Mouse (Mus musculus): ENCODE measurements around the gene Eif2b1.
A peak's percentile ranks its signal among the peaks of the same experiment; 100 is the strongest.

The Eif2b1 gene

GRCm38 (mm10) chr5:124578633-124579317 is at the start of gene Eif2b1, which contains the start of gene Gtf2h3:
Gene Eif2b1, minus strand, starts transcription at chr5:124579131.
Gene Gtf2h3, plus strand, starts transcription at chr5:124579140.
- TF ChIP-seq GATA4 (IDR thresholded peaks at IDR 0.05; ENCODE audit: insufficient replicate concordance, low read length), result peak; percentile 68; the same call in 1 of the 2 replicates

DNA sequence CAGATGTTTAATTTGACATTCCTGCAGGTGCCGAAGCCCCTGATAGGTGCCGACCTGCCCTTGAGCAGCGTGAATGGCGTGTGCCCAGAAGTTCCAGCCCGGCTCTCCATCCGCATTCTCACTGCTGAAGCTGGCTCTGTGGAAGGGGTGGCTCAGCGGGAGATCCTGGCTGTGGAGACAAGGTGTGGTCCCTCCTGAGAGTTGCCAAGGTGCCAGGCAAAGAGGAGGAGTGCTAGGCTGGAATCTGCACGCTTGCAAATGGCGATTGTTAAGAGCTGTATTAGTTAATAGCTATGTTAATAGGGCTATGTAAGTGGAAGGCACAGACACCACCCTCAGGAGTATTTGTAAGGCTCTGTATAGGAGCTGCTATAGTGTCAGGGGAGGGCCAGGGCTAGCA is 45.4 kb upstream of the Eif2b1 start:
- TF ChIP-seq GATA4 (IDR thresholded peaks at IDR 0.05; ENCODE audit: insufficient replicate concordance, low read length), result no peak

- no peak for TF ChIP-seq GATA4 (IDR thresholded peaks at IDR 0.05; ENCODE audit: insufficient replicate concordance, low read length)
Measured at GRCm38 (mm10) chr5:124622890-124623289, 44.0 kb upstream of the Eif2b1 start.

GRCm38 (mm10) chr5:124621362-124621761 is 42.4 kb upstream of the Eif2b1 start:
- no peak for TF ChIP-seq GATA4 (IDR thresholded peaks at IDR 0.05; ENCODE audit: insufficient replicate concordance, low read length)

GRCm38 (mm10) chr5:124618711-124619110 is 39.8 kb upstream of the Eif2b1 start:
- TF ChIP-seq GATA4 (IDR thresholded peaks at IDR 0.05; ENCODE audit: insufficient replicate concordance, low read length), result no peak

- TF ChIP-seq GATA4 (IDR thresholded peaks at IDR 0.05; ENCODE audit: insufficient replicate concordance, low read length), result no peak
Measured at GRCm38 (mm10) chr5:124614709-124615108, 35.8 kb upstream of the Eif2b1 start.

DNA sequence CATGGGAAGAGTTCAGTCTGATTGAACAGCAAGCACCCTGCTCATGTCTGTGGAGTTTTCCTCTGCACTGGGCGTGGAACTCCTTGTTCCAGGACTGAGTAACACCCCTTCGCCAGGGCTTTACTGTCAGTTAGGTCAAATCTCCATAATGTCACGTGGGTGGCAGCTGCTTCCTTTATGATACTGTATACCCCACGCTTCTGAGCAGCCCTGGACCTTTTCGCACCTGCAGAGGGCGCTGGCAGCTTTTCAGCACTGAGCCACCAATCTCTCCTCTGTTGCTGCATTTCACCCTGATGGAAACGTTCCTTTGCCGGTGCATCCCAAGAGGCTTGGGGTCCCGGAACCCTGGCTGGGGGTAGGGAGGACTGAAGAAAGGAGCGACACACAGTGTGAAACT is 32.0 kb upstream of the Eif2b1 start:
- no peak for TF ChIP-seq GATA4 (IDR thresholded peaks at IDR 0.05; ENCODE audit: insufficient replicate concordance, low read length)

GRCm38 (mm10) chr5:124605041-124605622 is 26.2 kb upstream of the Eif2b1 start:
- peak; percentile 96 for TF ChIP-seq GATA4 (IDR thresholded peaks at IDR 0.05; ENCODE audit: insufficient replicate concordance, low read length)

- no peak for TF ChIP-seq GATA4 (IDR thresholded peaks at IDR 0.05; ENCODE audit: insufficient replicate concordance, low read length)
Measured at GRCm38 (mm10) chr5:124604296-124604695, 25.4 kb upstream of the Eif2b1 start.

DNA sequence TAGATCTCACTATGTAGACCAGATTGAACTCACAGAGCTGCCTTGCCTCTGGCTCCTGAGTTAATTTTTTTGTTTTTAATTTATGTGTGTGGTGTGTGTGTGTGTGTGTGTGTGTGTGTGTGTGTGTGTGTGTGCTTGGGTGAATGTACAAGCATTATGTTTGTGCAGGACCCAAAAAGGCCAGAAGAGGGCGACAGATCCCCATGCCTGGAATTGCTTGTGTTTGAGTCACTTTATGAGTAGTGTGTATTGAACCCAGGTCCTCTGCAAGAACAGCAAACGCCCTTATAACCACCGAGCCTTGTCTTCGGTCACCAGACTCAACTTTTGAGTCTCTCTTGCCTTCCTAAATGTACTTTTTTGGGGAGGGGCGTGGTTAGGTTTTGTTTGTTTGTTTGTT is 23.4 kb upstream of the Eif2b1 start:
- no peak for TF ChIP-seq GATA4 (IDR thresholded peaks at IDR 0.05; ENCODE audit: insufficient replicate concordance, low read length)

DNA sequence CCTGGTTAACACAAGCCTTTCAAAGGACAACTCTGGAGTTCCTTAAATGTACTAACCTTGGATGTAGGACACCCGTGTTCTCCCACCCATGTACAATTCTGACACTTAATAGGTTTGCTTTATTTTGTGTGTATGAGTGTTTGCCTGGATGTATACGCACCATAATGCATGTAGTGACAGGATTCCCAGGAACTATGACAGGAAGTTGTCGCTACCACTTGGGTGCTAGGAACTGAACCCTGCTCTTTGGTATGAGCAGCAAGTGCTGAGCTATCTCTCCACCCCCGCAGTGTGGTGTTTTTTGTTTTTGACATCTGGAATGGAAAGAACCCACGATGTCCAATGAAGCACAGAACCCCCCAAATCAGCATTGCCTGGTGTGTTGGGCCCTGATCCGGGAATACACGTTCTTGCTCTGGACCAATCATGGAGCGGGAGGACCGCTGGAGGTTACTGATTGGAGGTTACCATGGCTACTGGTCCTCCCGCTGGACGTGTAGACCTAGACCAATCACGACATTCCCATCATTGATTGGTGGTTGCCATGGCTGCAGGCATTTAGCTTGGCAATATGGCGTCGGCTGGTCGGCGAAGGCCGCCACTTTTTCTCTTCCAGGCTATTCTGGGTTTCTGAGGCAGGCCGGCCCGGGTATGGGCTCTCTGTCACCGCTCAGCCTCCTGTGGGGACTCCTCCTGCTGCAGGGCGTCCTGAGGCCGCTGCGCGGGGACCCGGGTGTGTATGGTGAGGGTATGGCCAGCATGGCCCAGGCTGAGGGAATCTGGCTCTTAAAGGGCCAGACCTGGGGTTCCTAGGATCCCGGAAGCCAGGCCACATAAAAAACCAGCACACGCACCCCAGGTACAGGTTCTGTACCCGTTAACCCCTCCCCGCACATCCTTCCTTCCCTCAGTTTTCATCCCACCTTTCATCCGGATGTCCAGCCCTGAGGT is 19.6 kb upstream of the Eif2b1 start:
- no peak for TF ChIP-seq GATA4 (IDR thresholded peaks at IDR 0.05; ENCODE audit: insufficient replicate concordance, low read length)

GRCm38 (mm10) chr5:124592768-124593167 is 13.8 kb upstream of the Eif2b1 start:
- TF ChIP-seq GATA4 (IDR thresholded peaks at IDR 0.05; ENCODE audit: insufficient replicate concordance, low read length), result no peak

DNA sequence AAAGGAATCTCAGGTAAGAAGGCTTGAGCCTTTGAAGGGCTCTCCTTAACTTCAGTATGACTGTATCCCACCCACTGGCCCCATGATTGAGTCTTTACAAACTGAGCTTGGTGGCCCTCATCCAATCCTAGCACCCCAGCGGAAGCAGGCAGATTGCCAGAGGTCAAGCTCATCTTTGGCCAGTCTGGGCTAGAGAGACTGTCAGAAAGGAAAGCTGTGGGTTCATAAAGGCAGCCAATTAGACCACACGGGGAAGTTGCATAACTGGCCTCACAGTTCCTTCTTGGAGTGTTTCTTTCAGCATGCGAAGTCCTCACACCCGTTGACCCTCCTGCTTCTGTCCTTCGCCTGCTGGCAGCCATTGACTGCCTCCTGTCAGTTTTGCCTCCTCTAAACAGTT is 3.6 kb upstream of the Eif2b1 start:
- no peak for TF ChIP-seq GATA4 (IDR thresholded peaks at IDR 0.05; ENCODE audit: insufficient replicate concordance, low read length)

- TF ChIP-seq GATA4 (IDR thresholded peaks at IDR 0.05; ENCODE audit: insufficient replicate concordance, low read length), result no peak
Measured at GRCm38 (mm10) chr5:124575467-124575866, 3.5 kb downstream of the Eif2b1 start.

GRCm38 (mm10) chr5:124571068-124571467 is 7.9 kb downstream of the Eif2b1 start:
- no peak for TF ChIP-seq GATA4 (IDR thresholded peaks at IDR 0.05; ENCODE audit: insufficient replicate concordance, low read length)

GRCm38 (mm10) chr5:124555145-124555544 is 23.8 kb downstream of the Eif2b1 start:
- no peak for TF ChIP-seq GATA4 (IDR thresholded peaks at IDR 0.05; ENCODE audit: insufficient replicate concordance, low read length)

All from liver, adult (tissue).